Mouse (Mus musculus) embryonic fibroblast, embryonic 13.5 days (primary cell): ENCODE measurements around the gene Entpd4b. TPM values are rescaled to one million over a fixed set of nuclear protein-coding genes. Genes with fewer than 3 reads are reported as not detected.

ENCODE experiments used
- polyA plus RNA-seq: library from polyadenylated mRNA; stranded (reverse); fragments of >200 nt; gene quantifications from 2 replicates; pipeline ENCODE4 v1.2.4, GENCODE M21; 2011; ENCODE audit warnings: low read depth; ENCODE audit not compliant: missing spikeins, insufficient read length

Entpd4b gene
- polyA plus RNA-seq, 1 experiment, result 10.8 TPM

Other genes with a start within 250 kb of the Entpd4b start
- gene Gm16867, start 52.1 kb upstream of the Entpd4b start, polyA plus RNA-seq, result not detected in 2 replicates
- not detected in 2 replicates for gene Gm27179, start 42.9 kb upstream of the Entpd4b start, polyA plus RNA-seq